Mouse (Mus musculus) adrenal gland, adult 18-20 months (tissue): ENCODE measurements around the gene Slco4a1. TPM values are rescaled to one million over a fixed set of nuclear protein-coding genes. Genes with fewer than 3 reads are reported as not detected.

Source experiments
- DNase-seq, 2 experiments: peaks; one replicate each; pipeline ENCODE4 v3.0.0; 2021 to 2022; ENCODE audit warnings: low spot score in 2 of 2
- long read RNA-seq, 2 experiments: library from polyadenylated mRNA; stranded (forward); transcript quantifications; one replicate each; pipeline ENCODE4 v2.0.0; 2021
- total RNA-seq, 2 experiments: library from RNA; stranded (reverse); gene quantifications; 1 replicate in 1 of 2; 2 replicates in 1 of 2; pipeline ENCODE4 v1.2.3; 2021

Gene Slco4a1
- total RNA-seq, result 1 to 10 TPM; 1.9 to 2.7 TPM
- long read RNA-seq, experiment 1, partial matches to known transcripts, result 0 of 1 reads
- long read RNA-seq, experiment 1, other reads (novel, unspliced or antisense), result 0 of 1 reads
- long read RNA-seq, experiment 2, result 0 reads

GRCm38 (mm10) chr2:180455723-180456698 is at the start of gene Slco4a1:
Gene Slco4a1, plus strand, starts transcription at chr2:180456245.
- DNase-seq, result peak; percentile 78 to 81

GRCm38 (mm10) chr2:180408410-180408809 is 47.6 kb upstream of the Slco4a1 start:
- no peak for DNase-seq

GRCm38 (mm10) chr2:180410432-180410831 is 45.6 kb upstream of the Slco4a1 start:
- DNase-seq, result no peak

GRCm38 (mm10) chr2:180411013-180411412 is 45.0 kb upstream of the Slco4a1 start:
- no peak for DNase-seq

- no peak for DNase-seq
Measured at GRCm38 (mm10) chr2:180415627-180416026, 40.4 kb upstream of the Slco4a1 start.

- no peak for DNase-seq
Measured at GRCm38 (mm10) chr2:180417731-180418130, 38.3 kb upstream of the Slco4a1 start.

GRCm38 (mm10) chr2:180420641-180421040 is 35.4 kb upstream of the Slco4a1 start:
- no peak for DNase-seq

- DNase-seq, result no peak
Measured at GRCm38 (mm10) chr2:180425115-180425514, 30.9 kb upstream of the Slco4a1 start.

- DNase-seq, result no peak
Measured at GRCm38 (mm10) chr2:180427073-180427472, 29.0 kb upstream of the Slco4a1 start.

GRCm38 (mm10) chr2:180428331-180428730 is 27.7 kb upstream of the Slco4a1 start:
- peak in 1 of 2 experiments; percentile 13 for DNase-seq

- DNase-seq, result no peak
Measured at GRCm38 (mm10) chr2:180430648-180431047, 25.4 kb upstream of the Slco4a1 start.

- DNase-seq, result peak; percentile 76 to 79
Measured at GRCm38 (mm10) chr2:180432042-180432668, 23.9 kb upstream of the Slco4a1 start.

GRCm38 (mm10) chr2:180432751-180433150 is 23.3 kb upstream of the Slco4a1 start:
- DNase-seq, result no peak

GRCm38 (mm10) chr2:180433350-180433749 is 22.7 kb upstream of the Slco4a1 start:
- DNase-seq, result no peak

- no peak for DNase-seq
Measured at GRCm38 (mm10) chr2:180435341-180435926, 20.6 kb upstream of the Slco4a1 start.

GRCm38 (mm10) chr2:180437149-180437864 is 18.7 kb upstream of the Slco4a1 start:
- DNase-seq, result no peak

GRCm38 (mm10) chr2:180439791-180440190 is 16.3 kb upstream of the Slco4a1 start:
- no peak for DNase-seq

- no peak for DNase-seq
Measured at GRCm38 (mm10) chr2:180440596-180441332, 15.3 kb upstream of the Slco4a1 start.

- DNase-seq, result no peak
Measured at GRCm38 (mm10) chr2:180442061-180442460, 14.0 kb upstream of the Slco4a1 start.

GRCm38 (mm10) chr2:180443861-180444260 is 12.2 kb upstream of the Slco4a1 start:
- DNase-seq, result no peak
